Mouse (Mus musculus) heart, embryonic 11.5 days (tissue): Measurements from ENCODE around the gene Tm2d3. TPM values are rescaled to one million over a fixed set of nuclear protein-coding genes. Genes with fewer than 3 reads are reported as not detected.

Experiments
- ATAC-seq: fragments of 200-750 bp; cut with Nextera tagmentation; replicated peaks from 2 replicates; pipeline ENCODE4 v1.8.0; 2017; ENCODE audit warnings: moderate library complexity; ENCODE audit not compliant: insufficient number of reproducible peaks, low FRiP score, low TSS enrichment
- H3K27ac ChIP-seq: fragments of 300-500 bp; sonication (generic); 2 replicates; pipeline ENCODE4 v1.5.1; 2014; ENCODE audit warnings: mild to moderate bottlenecking, low read depth, low read length
- H3K27me3 ChIP-seq: fragments of 300-500 bp; sonication (generic); 2 replicates; pipeline ENCODE4 v1.6.1; 2014; ENCODE audit warnings: mild to moderate bottlenecking, low read length, mixed read lengths; ENCODE audit not compliant: control insufficient read depth, insufficient read depth
- H3K36me3 ChIP-seq: fragments of 300-500 bp; sonication (generic); 2 replicates; pipeline ENCODE4 v1.6.1; 2014; ENCODE audit warnings: mild to moderate bottlenecking, low read length, moderate library complexity, mixed read lengths; ENCODE audit not compliant: control insufficient read depth, insufficient read depth
- H3K4me1 ChIP-seq: fragments of 300-500 bp; sonication (generic); 2 replicates; pipeline ENCODE4 v1.6.1; 2014; ENCODE audit warnings: low read length; ENCODE audit not compliant: control insufficient read depth, insufficient read depth
- H3K4me2 ChIP-seq: fragments of 300-500 bp; sonication (generic); 2 replicates; pipeline ENCODE4 v1.6.1; 2014; ENCODE audit warnings: mild to moderate bottlenecking, moderate library complexity
- H3K4me3 ChIP-seq: fragments of 300-500 bp; sonication (generic); 2 replicates; pipeline ENCODE4 v1.5.1; 2014; ENCODE audit warnings: low read depth, low read length
- H3K9ac ChIP-seq: fragments of 300-500 bp; sonication (generic); 2 replicates; pipeline ENCODE4 v1.6.1; 2014; ENCODE audit warnings: mild to moderate bottlenecking, low read depth, low read length, moderate library complexity
- H3K9me3 ChIP-seq: fragments of 300-500 bp; sonication (generic); replicated peaks from 2 replicates; pipeline ENCODE4 v1.6.1; 2016; ENCODE audit warnings: low read length; ENCODE audit not compliant: control insufficient read depth
- WGBS: fragments of 180-500 bp; shearing (Covaris S2); extraction: QIAGEN DNeasy Blood & Tissue Kit; methylation state at CpG from one replicate; pipeline ENCODE4 v1.1.7; 2014; ENCODE audit not compliant: insufficient replicate concordance; 5-methylcytosine and 5-hydroxymethylcytosine counted together
- polyA plus RNA-seq: library from polyadenylated mRNA; unstranded; fragments of >200 nt; fragmentation: Nextera tagmentation; extraction: Ambion mirVana; gene quantifications from 2 replicates; pipeline ENCODE4 v1.2.1, GENCODE M21; 2014

The Tm2d3 gene
- polyA plus RNA-seq, result 48.1 and 49.6 TPM in 2 replicates

DNA sequence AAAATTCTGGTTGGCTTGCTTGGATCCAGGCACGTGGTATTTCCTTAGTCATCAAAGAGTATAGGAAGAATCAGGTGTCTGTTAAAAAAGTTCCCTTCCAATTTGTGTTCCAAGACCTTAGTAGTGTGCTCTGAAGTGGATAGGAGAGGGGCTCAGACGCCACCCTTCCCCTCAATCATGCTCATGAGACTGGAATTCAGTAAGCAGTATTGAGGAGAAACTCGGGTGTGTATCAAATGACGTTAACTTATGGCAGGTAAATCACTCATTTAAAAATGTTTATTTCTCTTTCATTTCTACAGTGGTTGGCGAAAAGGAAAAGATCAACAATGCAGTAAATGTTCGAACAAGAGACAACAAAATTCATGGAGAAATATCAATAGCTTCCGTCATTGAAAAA, at the start of gene Tm2d3:
Gene Tm2d3, plus strand, starts transcription at position 301 of the 400 bp plus-strand sequence.
- 87% methylated on average over 7 of the region's 7 CpGs for WGBS
- peaks cover 2% of the 10 kb centered on the region; the same call in 1 of the 2 replicates for H3K36me3 ChIP-seq
- ATAC-seq, result no peak
- H3K4me3 ChIP-seq, result no peak within 1 kb of the TSS
- H3K4me2 ChIP-seq, result no peak within 1 kb of the TSS
- H3K4me1 ChIP-seq, result peaks cover 9% of the 10 kb centered on the region
- no peaks in the 10 kb centered on the region for H3K27me3 ChIP-seq
- no peak within 1 kb of the TSS for H3K9ac ChIP-seq
- no peaks in the 10 kb centered on the region for H3K9me3 ChIP-seq
- no peak within 1 kb of the TSS for H3K27ac ChIP-seq

DNA sequence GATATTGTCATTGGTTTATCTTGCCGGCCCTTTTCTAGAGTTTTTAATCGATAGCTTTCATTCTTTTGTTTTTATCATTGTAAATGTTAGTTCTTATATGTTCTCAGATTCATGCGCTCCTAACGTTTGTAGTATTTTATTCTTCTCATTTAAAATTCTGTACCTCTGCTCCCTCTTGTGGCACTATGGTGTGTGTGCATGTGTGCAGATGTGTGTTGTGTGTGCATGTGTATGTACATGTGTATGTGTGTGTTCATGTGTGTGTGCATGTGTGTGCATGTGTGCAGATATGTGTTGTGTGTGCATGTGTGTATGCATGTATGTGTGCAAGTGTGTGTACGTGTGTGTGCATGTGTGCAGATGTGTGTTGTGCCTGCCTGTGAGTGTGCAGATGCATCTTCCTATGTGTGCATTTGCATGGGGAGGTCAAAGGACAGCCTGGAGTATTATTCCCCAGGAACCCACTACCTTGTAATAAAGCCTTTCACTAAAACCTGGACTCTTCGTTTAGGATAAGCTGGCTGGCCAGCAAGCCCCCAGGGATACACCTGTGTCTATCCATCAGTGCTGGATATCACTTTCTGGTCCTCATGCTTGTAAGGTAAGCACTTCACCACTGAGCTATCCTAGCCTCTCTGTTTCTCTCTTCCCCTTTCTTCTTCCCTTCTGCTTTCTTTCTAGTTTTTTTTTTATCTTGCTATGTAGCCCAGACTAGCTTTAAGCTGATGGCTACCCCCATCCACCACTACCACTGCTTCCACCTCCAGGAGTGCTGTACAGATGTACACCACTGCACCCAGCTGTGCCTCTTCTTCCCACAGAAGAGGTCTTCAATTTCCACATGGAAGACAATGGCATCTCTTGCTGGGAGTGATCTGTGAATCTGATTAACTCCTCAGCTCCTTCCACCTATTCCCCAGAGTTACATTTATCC, 48.3 kb upstream of the Tm2d3 start:
- 0 out of 2 replicates have a peak, but pooled peaks cover 7% of the 10 kb centered on the region for H3K4me1 ChIP-seq
- H3K9ac ChIP-seq, result no peak overlapping the region
- H3K4me2 ChIP-seq, result no peak overlapping the region
- whole genome bisulfite sequencing, result 70% methylated on average over 6 of the region's 6 CpGs
- H3K36me3 ChIP-seq, result no peaks in the 10 kb centered on the region
- no peak for ATAC-seq
- peaks cover 8% of the 10 kb centered on the region; the same call in 1 of the 2 replicates for H3K27me3 ChIP-seq
- H3K4me3 ChIP-seq, result no peak overlapping the region
- H3K27ac ChIP-seq, result no peak overlapping the region
- no peaks in the 10 kb centered on the region for H3K9me3 ChIP-seq

DNA sequence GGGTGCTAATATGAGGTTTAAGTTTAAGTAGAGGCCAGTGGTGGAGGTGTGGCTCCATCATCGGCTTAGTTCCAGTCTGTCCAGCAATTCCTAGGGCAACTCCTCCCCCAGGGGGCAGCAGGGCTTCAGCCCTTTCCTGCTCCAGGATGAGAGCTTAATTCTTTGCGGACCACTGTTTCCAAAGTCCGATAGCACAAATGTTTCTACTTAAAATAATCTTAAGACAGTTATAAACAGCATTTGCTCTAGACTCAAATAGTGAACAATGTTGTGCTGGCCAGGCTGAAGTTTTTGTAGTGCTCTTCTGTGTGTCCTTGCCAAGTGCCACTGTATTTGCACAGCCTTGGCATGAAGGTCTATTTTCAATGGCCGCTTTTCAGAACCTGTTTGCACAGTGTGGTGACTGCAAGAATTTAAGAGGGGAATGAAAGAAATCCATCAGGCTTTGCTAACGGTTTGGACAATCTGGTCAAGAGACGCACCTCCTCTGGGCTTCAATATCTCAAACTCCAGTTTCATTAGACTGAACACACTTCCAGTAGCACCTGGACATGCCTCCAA, 47.0 kb upstream of the Tm2d3 start:
- WGBS, result 42% methylated on average over 6 of the region's 6 CpGs

DNA sequence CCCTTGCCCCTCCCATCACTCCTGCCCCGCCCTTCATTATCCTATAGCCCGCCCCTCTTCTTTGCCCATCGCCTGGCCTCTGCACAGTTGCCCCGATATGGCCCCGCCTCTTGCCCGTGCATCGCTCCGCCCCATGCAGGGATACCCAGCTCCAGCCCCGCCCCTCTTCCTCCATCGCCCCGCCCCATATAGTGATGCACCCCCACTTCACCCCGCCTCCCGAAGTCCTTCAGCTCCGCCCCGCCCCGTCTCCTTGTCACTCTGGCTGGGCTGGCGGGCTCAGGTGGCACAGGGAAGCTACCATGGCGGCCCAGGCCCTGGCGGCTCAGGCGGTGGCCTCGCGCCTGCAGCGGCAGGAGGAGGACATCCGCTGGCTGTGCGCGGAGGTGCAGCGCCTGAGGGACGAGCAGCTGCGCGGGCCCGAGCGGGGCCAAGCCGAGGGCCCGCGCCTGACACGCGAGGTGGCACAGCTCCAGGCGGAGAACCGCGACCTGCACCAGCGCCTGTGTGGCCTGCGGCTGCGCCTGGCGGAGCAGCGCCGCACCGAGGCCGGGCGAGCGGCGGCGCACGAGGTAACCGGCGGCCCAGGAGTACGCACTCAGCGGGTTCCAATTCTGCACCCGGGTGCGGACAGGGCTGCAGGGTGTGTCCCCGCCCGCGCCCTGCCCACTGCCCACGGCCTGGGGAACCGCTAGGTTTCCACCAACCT, 46.2 kb upstream of the Tm2d3 start, which contains the start of gene Tarsl2:
Gene Tarsl2, plus strand, starts transcription at position 256 of the 709 bp plus-strand sequence.
- WGBS, result under 1% methylated on average over 64 of the region's 64 CpGs
- H3K9me3 ChIP-seq, result no peaks in the 10 kb centered on the region
- peaks cover 3% of the 10 kb centered on the region; the same call in 1 of the 2 replicates for H3K36me3 ChIP-seq
- peak within 1 kb of the TSS; percentile 84 for H3K27ac ChIP-seq
- 0 out of 2 replicates have a peak, but pooled peaks cover 7% of the 10 kb centered on the region for H3K4me1 ChIP-seq
- H3K4me3 ChIP-seq, result peak within 1 kb of the TSS; percentile 65
- H3K4me2 ChIP-seq, result peak within 1 kb of the TSS; percentile 75
- H3K27me3 ChIP-seq, result peaks cover 8% of the 10 kb centered on the region; the same call in 1 of the 2 replicates
- peak within 1 kb of the TSS; percentile 73 for H3K9ac ChIP-seq
- ATAC-seq, result peak; percentile 95

More for the DNA sequence above, 47.0 kb upstream of the Tm2d3 start:
- Histone ChIP-seq H3K36me3 (no peaks in the 10 kb centered on the region; the same call in 1 of the 2 replicates), H3K27me3 (peaks cover 8% of the 10 kb centered on the region; the same call in 1 of the 2 replicates), H3K9ac (no peak overlapping the region), H3K4me3 (peak overlapping the region; percentile 65), H3K27ac (no peak overlapping the region), H3K4me1 (0 out of 2 replicates have a peak, but pooled peaks cover 7% of the 10 kb centered on the region), H3K9me3 (no peaks in the 10 kb centered on the region), H3K4me2 (peak overlapping the region; percentile 75)
- no peak for ATAC-seq

DNA sequence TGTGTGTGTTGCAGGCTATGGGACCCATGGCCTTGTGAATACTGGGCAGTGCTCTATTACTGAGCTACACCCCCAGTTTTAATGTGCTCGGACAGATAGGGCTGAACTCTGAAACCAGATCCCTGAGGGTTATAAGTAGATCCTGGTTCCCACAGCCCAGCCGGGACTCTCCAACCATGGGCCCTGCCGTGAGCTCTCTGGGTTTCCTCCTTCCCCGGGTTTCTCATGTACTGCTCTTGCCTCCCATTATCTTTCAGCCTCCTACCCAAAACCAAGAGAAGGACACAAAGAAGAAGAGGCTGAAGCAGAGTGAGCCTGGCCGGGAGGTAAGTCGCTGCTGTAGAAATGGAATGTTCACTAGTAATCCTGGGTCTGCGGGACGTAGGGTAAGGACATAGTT, 45.0 kb upstream of the Tm2d3 start:
- Histone ChIP-seq H3K27ac (no peak overlapping the region), H3K9ac (no peak overlapping the region), H3K4me1 (0 out of 2 replicates have a peak, but pooled peaks cover 7% of the 10 kb centered on the region), H3K27me3 (peaks cover 8% of the 10 kb centered on the region; the same call in 1 of the 2 replicates), H3K4me2 (peak overlapping the region; percentile 75), H3K9me3 (no peaks in the 10 kb centered on the region), H3K4me3 (peak overlapping the region; percentile 65; the same call in 1 of the 2 replicates), H3K36me3 (peaks cover 3% of the 10 kb centered on the region; the same call in 1 of the 2 replicates)
- WGBS, result 81% methylated on average over 8 of the region's 8 CpGs
- ATAC-seq, result no peak

DNA sequence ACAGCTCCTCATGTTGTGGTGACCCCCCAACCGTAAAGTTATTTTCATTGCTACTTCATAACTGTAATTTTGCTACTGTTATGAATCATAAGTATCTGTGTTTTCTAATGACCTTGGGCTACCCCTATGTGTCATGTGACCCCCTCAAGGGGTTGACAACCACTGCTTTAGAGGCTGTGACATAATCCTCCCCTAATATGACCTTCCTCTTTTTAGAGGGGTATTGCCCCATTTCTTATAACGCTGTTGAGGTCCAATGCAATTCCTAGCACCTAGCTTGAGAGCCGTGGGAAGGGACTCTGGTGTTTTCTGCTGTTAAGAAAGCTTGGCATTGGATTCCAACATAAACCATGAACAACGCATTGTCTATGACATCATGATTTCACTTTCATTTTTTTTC, 40.3 kb upstream of the Tm2d3 start:
- Histone ChIP-seq H3K4me3 (no peak overlapping the region), H3K9me3 (no peaks in the 10 kb centered on the region), H3K36me3 (peaks cover 5% of the 10 kb centered on the region), H3K27ac (no peak overlapping the region), H3K9ac (no peak overlapping the region), H3K4me1 (0 out of 2 replicates have a peak, but pooled peaks cover 4% of the 10 kb centered on the region), H3K27me3 (no peaks in the 10 kb centered on the region), H3K4me2 (no peak overlapping the region)
- 90% methylated on average over 4 of the region's 4 CpGs for WGBS
- no peak for ATAC-seq

DNA sequence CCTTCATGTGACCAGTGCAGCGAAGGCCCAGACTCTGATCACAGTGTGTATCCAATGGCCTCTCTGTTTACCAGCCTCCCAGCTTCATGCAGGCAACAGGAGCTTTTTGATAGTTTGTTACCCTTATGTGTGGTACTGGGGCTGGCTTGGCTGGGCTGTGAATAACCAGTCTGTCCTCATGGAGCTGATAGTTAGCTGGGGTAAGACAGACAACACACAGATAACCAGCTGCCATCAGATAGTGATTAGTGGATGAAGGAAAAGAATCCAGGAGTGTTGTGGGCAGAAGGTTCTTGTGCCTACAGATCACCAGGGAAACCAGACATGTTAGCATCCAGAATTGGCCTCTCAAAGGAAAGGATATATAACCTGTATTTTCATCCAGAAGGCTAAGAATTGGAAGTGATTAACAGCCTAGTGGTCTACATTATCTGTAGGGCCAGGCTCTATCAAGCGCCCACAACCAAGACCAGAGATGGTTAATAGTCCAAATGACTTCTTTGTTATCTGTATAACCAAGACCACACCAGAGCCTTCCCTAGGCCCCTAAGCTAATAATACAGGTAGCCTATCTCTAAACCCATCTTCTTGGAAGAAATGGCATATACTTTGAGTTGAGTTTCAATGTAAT, 33.4 kb upstream of the Tm2d3 start:
- WGBS, result 79% methylated on average over 2 of the region's 2 CpGs
- ATAC-seq, result no peak

More for the DNA sequence above, 33.4 kb upstream of the Tm2d3 start:
- no peak overlapping the region for H3K4me3 ChIP-seq
- no peak overlapping the region for H3K9ac ChIP-seq
- H3K27me3 ChIP-seq, result no peaks in the 10 kb centered on the region
- no peak overlapping the region for H3K4me2 ChIP-seq
- H3K9me3 ChIP-seq, result no peaks in the 10 kb centered on the region
- H3K4me1 ChIP-seq, result no peaks in the 10 kb centered on the region
- peaks cover 2% of the 10 kb centered on the region; the same call in 1 of the 2 replicates for H3K36me3 ChIP-seq
- H3K27ac ChIP-seq, result no peak overlapping the region
